Mouse (Mus musculus) liver, postnatal 0 days (tissue): ENCODE measurements at regions not wholly inside any gene's neighbourhood (a gene's known extent, or its start where the extent isn't known, plus 50 kb on each side); places are given as distances from the start of the nearest gene placed in this dataset.

ENCODE experiments used
- ATAC-seq: fragments of 200-750 bp; cut with Nextera tagmentation; 2 replicates; pipeline ENCODE4 v1.8.0; 2017; ENCODE audit warnings: mild to moderate bottlenecking, moderate library complexity
- DNase-seq: peaks from one replicate; pipeline ENCODE4 v3.0.0-alpha.2; 2016
- H3K27ac ChIP-seq: fragments of 300-500 bp; sonication (generic); 2 replicates; pipeline ENCODE4 v1.5.1; 2014; ENCODE audit warnings: antibody characterized with exemption, moderate library complexity, mild to moderate bottlenecking, low read depth
- H3K27me3 ChIP-seq: fragments of 300-500 bp; sonication (generic); 2 replicates; pipeline ENCODE4 v1.6.1; 2014; ENCODE audit warnings: low read length, control low read depth, mixed read lengths; ENCODE audit not compliant: insufficient read depth
- H3K36me3 ChIP-seq: fragments of 300-500 bp; sonication (generic); replicated peaks from 2 replicates; pipeline ENCODE4 v1.6.1; 2014; ENCODE audit warnings: mild to moderate bottlenecking, control low read depth, low read length, moderate library complexity, mixed read lengths; ENCODE audit not compliant: insufficient read depth
- H3K4me1 ChIP-seq: fragments of 300-500 bp; sonication (generic); 2 replicates; pipeline ENCODE4 v1.6.1; 2014; ENCODE audit warnings: antibody characterized with exemption, mild to moderate bottlenecking, control low read depth; ENCODE audit not compliant: insufficient read depth
- H3K4me2 ChIP-seq: fragments of 300-500 bp; sonication (generic); 2 replicates; pipeline ENCODE4 v1.6.1; 2014; ENCODE audit warnings: low read depth, mild to moderate bottlenecking, low read length, moderate library complexity, mixed read lengths
- H3K4me3 ChIP-seq: fragments of 300-500 bp; sonication (generic); 2 replicates; pipeline ENCODE4 v1.5.1; 2014; ENCODE audit warnings: low read depth, low read length
- H3K9ac ChIP-seq: fragments of 300-500 bp; sonication (generic); replicated peaks from 2 replicates; pipeline ENCODE4 v1.6.1; 2014; ENCODE audit warnings: mild to moderate bottlenecking, moderate library complexity
- H3K9me3 ChIP-seq: fragments of 300-500 bp; sonication (generic); 2 replicates; pipeline ENCODE4 v1.6.1; 2016; ENCODE audit warnings: mild to moderate bottlenecking, control low read depth, low read length, mixed read lengths
- CTCF ChIP-seq: sonication (generic); IDR thresholded peaks from 2 replicates; pipeline ENCODE4 v1.5.1; 2016; ENCODE audit warnings: antibody characterized with exemption, low read depth
- EP300 ChIP-seq: IDR thresholded peaks from 2 replicates; pipeline ENCODE4 v1.6.1; 2016; ENCODE audit warnings: antibody characterized with exemption, low read depth, mild to moderate bottlenecking
- WGBS: fragments of 180-500 bp; shearing (Covaris S2); extraction: QIAGEN DNeasy Blood & Tissue Kit; methylation state at CpG from one replicate; pipeline ENCODE4 v1.1.7; 2014; ENCODE audit not compliant: insufficient replicate concordance; 5-methylcytosine and 5-hydroxymethylcytosine counted together

DNA sequence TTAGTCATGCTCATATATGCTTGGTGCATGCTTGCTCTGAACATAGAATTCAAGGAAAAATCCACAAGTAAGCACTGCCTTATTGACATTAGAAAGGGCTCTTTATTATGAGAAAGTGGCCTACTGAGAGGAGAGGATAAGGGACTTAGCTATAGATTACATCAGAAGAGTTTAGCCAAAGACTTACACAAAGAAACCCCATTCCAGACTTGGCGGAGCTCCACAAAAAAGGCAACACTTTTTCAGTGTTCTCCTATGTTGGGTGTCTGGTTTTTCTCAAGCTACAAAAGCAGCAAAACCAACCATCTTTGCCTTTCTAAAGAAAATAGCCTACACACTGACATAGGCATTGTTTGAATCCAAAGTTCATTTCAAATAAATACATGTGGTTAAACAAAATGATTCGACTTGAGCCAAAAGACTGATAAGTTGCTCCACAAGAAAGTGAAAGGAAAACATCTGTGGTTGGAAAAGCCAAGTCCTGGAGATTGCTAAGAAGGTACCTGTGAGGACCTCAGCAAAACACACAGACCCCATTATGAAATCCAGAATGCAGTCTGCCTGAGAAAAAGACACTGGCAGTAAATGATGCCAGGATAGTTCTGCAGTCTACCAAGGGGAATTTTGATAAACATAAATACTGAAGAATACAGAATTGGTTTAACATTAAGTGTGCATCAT is 648.3 kb upstream of the Impad1 start:
- 59% methylated on average over 2 of the region's 2 CpGs for WGBS
- TF ChIP-seq EP300 (no peak), CTCF (no peak)
- Histone ChIP-seq H3K27ac (no peak overlapping the region), H3K27me3 (no peaks in the 10 kb centered on the region), H3K9ac (no peak overlapping the region), H3K4me1 (no peaks in the 10 kb centered on the region), H3K9me3 (no peaks in the 10 kb centered on the region), H3K4me3 (no peak overlapping the region), H3K36me3 (no peaks in the 10 kb centered on the region), H3K4me2 (no peak overlapping the region)
- DNase-seq, result no peak
- no peak for ATAC-seq

GRCm38 (mm10) chr4:5437076-5437475 is 643.9 kb upstream of the Impad1 start:
- H3K36me3 ChIP-seq, result no peaks in the 10 kb centered on the region
- no peak overlapping the region for H3K4me2 ChIP-seq
- H3K27me3 ChIP-seq, result no peaks in the 10 kb centered on the region
- no peak overlapping the region for H3K27ac ChIP-seq
- TF ChIP-seq EP300 (no peak), CTCF (no peak)
- H3K9ac ChIP-seq, result no peak overlapping the region
- no peak for ATAC-seq
- no peak overlapping the region for H3K4me3 ChIP-seq
- WGBS, result 58% methylated on average over 3 of the region's 3 CpGs
- H3K9me3 ChIP-seq, result no peaks in the 10 kb centered on the region
- no peaks in the 10 kb centered on the region for H3K4me1 ChIP-seq
- DNase-seq, result no peak
